Mouse (Mus musculus) neural tube, embryonic 11.5 days (tissue): ENCODE data around the gene Cntln. TPM values are rescaled to one million over a fixed set of nuclear protein-coding genes. Genes with fewer than 3 reads are reported as not detected.

Source experiments
- ATAC-seq: fragments of 200-750 bp; cut with Nextera tagmentation; 2 replicates; pipeline ENCODE4 v1.8.0; 2017; ENCODE audit warnings: moderate number of reproducible peaks, mild to moderate bottlenecking, moderate TSS enrichment, moderate library complexity; ENCODE audit not compliant: insufficient read depth, low FRiP score, low TSS enrichment
- DNase-seq: peaks from one replicate; pipeline ENCODE4 v3.0.0-alpha.2; 2015; ENCODE audit warnings: low spot score
- H3K27ac ChIP-seq: fragments of 300-500 bp; sonication (generic); 2 replicates; pipeline ENCODE4 v1.5.1; 2014; ENCODE audit warnings: low read depth, mild to moderate bottlenecking, low read length
- H3K27me3 ChIP-seq: fragments of 300-500 bp; sonication (generic); 2 replicates; pipeline ENCODE4 v1.6.1; 2014; ENCODE audit warnings: mild to moderate bottlenecking, low read length, mixed read lengths; ENCODE audit not compliant: control insufficient read depth, insufficient read depth
- H3K36me3 ChIP-seq: fragments of 300-500 bp; sonication (generic); 2 replicates; pipeline ENCODE4 v1.6.1; 2014; ENCODE audit warnings: mild to moderate bottlenecking, low read length, moderate library complexity, mixed read lengths; ENCODE audit not compliant: control insufficient read depth, insufficient read depth
- H3K4me1 ChIP-seq: fragments of 300-500 bp; sonication (generic); 2 replicates; pipeline ENCODE4 v1.6.1; 2014; ENCODE audit warnings: low read length, mixed read lengths; ENCODE audit not compliant: control insufficient read depth, insufficient read depth
- H3K4me2 ChIP-seq: fragments of 300-500 bp; sonication (generic); 2 replicates; pipeline ENCODE4 v1.6.1; 2014; ENCODE audit warnings: low read depth, mild to moderate bottlenecking, moderate library complexity
- H3K4me3 ChIP-seq: fragments of 300-500 bp; sonication (generic); 2 replicates; pipeline ENCODE4 v1.5.1; 2014; ENCODE audit warnings: low read depth, low read length
- H3K9ac ChIP-seq: fragments of 300-500 bp; sonication (generic); 2 replicates; pipeline ENCODE4 v1.6.1; 2014; ENCODE audit warnings: mild to moderate bottlenecking, low read length
- H3K9me3 ChIP-seq: fragments of 300-500 bp; sonication (generic); 2 replicates; pipeline ENCODE4 v1.6.1; 2016; ENCODE audit warnings: low read length; ENCODE audit not compliant: control insufficient read depth
- WGBS: fragments of 180-500 bp; shearing (Covaris S2); extraction: QIAGEN DNeasy Blood & Tissue Kit; methylation state at CpG from one replicate; pipeline ENCODE4 v1.1.7; 2014; 5-methylcytosine and 5-hydroxymethylcytosine counted together
- polyA plus RNA-seq: library from polyadenylated mRNA; unstranded; fragments of >200 nt; fragmentation: Nextera tagmentation; extraction: Ambion mirVana; gene quantifications from 2 replicates; pipeline ENCODE4 v1.2.1, GENCODE M21; 2014

Cntln gene
- polyA plus RNA-seq, 1 experiment from 2014 or later = 9.7 TPM

DNA sequence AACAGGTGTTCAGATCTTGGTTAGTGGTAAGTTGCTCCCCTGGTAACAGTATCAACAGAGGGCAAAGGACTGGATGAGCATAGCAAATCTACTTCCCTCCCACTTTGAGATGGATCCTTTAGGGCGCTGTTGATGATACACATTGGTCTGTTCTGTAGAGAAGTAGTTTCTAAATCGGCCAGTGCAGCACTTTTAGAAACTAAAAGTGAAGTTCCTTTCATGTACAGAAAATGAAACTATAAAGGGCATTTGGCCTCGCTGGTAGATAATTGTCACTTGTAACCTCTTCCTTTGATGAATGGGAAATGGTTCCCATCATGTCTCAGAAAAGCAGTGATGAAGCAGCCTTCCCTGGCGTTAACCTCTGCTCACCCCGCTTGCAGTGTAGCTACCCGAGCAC, 121.5 kb downstream of the Cntln start:
- WGBS = 74% methylated on average over 6 of the region's 6 CpGs
- H3K4me2 ChIP-seq = no peak overlapping the region
- H3K36me3 ChIP-seq = no peaks in the 10 kb centered on the region
- no peak for DNase-seq
- H3K27me3 ChIP-seq = no peaks in the 10 kb centered on the region
- H3K27ac ChIP-seq = no peak overlapping the region
- H3K4me1 ChIP-seq = no peaks in the 10 kb centered on the region
- no peak for ATAC-seq
- H3K4me3 ChIP-seq = no peak overlapping the region
- no peak overlapping the region for H3K9ac ChIP-seq
- no peaks in the 10 kb centered on the region for H3K9me3 ChIP-seq

DNA sequence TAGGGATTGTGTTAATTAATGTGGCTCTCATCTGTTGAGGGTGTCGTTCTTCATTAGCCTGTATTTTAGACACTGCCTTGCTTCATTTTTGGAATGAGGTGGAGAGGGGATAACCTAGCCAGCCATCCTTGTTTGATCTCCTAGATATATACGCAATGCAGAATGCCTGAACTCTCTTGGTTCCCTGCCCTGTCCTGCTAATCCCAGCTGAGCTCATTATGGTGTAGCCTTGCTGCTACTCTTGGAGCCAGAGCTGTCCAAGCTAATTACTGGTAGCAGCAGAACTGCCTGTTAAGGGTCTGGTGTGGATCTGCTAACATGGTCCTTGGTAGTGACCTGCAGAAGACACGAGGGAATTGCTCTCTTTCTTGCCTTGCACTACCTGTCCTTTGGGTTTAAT, 122.7 kb downstream of the Cntln start:
- WGBS = 85% methylated on average over 3 of the region's 3 CpGs
- Histone ChIP-seq H3K4me2 (no peak overlapping the region), H3K36me3 (no peaks in the 10 kb centered on the region), H3K9ac (no peak overlapping the region), H3K4me3 (no peak overlapping the region), H3K9me3 (no peaks in the 10 kb centered on the region), H3K4me1 (no peaks in the 10 kb centered on the region), H3K27me3 (no peaks in the 10 kb centered on the region), H3K27ac (no peak overlapping the region)
- no peak for ATAC-seq
- no peak for DNase-seq

DNA sequence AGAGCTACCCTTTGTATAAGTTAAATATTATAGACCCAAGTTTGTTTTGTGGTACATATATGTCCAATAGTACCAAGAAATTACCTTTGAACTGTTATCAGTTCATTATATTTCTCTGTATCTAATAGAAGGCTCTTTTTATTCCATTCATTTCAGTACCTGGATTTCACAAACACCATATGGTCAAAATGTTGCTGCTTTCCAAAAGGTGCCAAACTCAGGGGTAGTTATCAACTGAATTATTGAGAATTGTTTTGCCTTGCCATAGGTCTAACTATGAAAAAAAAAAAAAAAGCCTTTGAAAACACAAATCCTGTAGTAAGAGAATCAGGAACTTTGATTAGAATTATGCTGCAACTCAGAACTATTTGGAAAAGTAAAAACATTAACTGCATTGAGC, 126.7 kb downstream of the Cntln start:
- Histone ChIP-seq H3K36me3 (no peaks in the 10 kb centered on the region), H3K4me3 (no peak overlapping the region), H3K27ac (no peak overlapping the region), H3K9ac (no peak overlapping the region), H3K4me2 (no peak overlapping the region), H3K4me1 (no peaks in the 10 kb centered on the region), H3K27me3 (no peaks in the 10 kb centered on the region), H3K9me3 (no peaks in the 10 kb centered on the region)
- ATAC-seq (no peak), DNase-seq (no peak)

DNA sequence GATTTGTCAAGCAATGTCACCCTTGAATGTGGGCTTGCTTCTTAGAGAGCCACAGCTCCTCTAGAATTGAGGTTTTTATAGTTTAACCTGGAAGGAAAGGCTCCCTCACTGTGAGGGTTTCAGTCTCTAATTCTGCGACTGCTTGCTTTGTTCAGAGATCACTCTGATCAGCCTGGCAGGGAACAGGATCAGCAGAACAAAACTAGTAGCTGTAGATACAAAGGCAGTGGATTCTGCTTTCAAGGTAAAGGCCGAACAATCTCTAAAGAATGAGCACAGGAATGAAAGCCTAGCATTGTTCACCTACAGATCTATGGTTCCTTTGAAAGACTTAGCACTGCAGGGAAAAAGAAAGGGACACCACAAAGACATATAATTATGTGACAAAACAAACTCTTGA, 161.6 kb downstream of the Cntln start:
- H3K36me3 ChIP-seq = no peaks in the 10 kb centered on the region
- no peak for ATAC-seq
- H3K27me3 ChIP-seq = no peaks in the 10 kb centered on the region
- 24% methylated on average over 2 of the region's 2 CpGs for WGBS
- no peak overlapping the region for H3K9ac ChIP-seq
- H3K4me2 ChIP-seq = no peak overlapping the region
- no peaks in the 10 kb centered on the region for H3K4me1 ChIP-seq
- H3K4me3 ChIP-seq = no peak overlapping the region
- DNase-seq = no peak
- no peak overlapping the region for H3K27ac ChIP-seq
- H3K9me3 ChIP-seq = no peaks in the 10 kb centered on the region

DNA sequence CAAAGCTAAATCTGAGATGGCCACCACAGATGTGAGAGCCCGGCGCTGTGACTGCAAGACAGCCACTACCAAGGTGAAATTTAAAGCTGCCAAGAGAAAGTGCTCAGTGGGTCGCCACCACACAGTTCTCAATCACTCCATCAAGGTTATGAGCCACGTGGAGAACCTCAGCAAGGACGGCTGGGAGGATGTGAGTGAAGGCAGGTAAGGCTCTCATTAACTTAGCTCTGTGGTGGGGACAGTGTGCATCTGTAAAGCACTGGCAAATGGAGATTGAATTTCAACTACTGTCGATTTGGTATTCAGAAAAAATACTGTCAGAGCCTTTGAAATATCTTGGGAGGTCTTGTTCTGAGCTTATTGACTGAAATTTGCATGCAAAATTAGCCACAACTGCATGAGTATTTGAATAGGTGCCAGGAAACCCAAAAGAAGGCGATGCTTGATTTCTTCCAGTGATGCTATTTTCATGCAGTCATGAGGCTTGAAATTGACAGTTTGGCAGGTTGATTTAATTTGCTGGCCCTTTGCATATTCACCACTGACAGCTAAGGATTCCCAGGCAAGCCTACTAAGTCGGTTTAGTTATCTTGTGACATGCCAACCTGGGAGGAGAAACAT, 165.9 kb downstream of the Cntln start:
- Histone ChIP-seq H3K4me3 (no peak overlapping the region), H3K4me1 (no peaks in the 10 kb centered on the region), H3K9me3 (no peaks in the 10 kb centered on the region), H3K36me3 (no peaks in the 10 kb centered on the region), H3K9ac (no peak overlapping the region), H3K27me3 (no peaks in the 10 kb centered on the region), H3K27ac (no peak overlapping the region), H3K4me2 (no peak overlapping the region)
- WGBS = 83% methylated on average over 8 of the region's 8 CpGs
- no peak for ATAC-seq
- no peak for DNase-seq

DNA sequence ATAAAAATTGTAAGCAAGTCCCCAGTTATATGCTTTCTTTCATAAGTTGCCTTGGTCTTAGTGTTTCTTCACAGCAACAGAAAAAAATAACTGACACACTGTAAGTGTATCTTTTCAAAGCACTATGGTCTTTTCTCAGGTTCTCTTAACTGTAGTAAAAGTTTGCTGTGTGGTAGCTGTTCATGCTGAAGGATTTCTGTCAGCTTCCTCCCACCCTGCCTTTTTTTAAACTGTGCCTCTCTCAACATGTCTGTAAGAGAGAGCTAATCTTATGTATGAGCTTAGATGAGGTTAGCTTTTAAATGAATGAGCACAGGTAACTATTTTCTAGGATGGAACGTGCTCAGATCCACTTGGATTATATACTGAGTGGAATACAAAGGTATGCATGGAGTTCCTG, 170.5 kb downstream of the Cntln start:
- Histone ChIP-seq H3K27me3 (no peaks in the 10 kb centered on the region), H3K4me3 (no peak overlapping the region), H3K9me3 (no peaks in the 10 kb centered on the region), H3K4me1 (no peaks in the 10 kb centered on the region), H3K9ac (no peak overlapping the region), H3K27ac (no peak overlapping the region), H3K4me2 (no peak overlapping the region), H3K36me3 (no peaks in the 10 kb centered on the region)
- 88% methylated on average over 1 of the region's 1 CpGs for WGBS
- ATAC-seq = no peak
- no peak for DNase-seq

DNA sequence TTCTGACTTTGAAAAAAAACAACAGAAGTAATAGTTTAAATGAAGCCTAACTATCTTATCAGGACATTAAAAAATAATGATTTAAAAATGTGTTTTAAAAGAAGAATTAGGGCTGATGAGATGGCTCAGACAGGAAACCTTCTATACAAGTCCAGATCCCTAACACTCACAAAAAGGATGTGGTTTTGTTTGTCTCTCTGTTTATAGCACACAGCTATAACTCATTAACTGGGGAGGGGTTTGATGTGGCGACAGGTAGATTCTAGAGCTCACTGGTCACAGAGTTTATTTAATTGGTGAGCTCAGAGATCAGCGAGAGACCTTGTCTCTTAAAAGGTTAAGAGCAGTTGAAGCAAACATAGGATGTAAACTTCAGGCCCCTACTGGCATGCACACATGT, 175.5 kb downstream of the Cntln start:
- Histone ChIP-seq H3K4me3 (no peak overlapping the region), H3K27ac (no peak overlapping the region), H3K36me3 (no peaks in the 10 kb centered on the region), H3K9ac (no peak overlapping the region), H3K4me2 (no peak overlapping the region), H3K9me3 (no peaks in the 10 kb centered on the region), H3K4me1 (no peaks in the 10 kb centered on the region), H3K27me3 (no peaks in the 10 kb centered on the region)
- WGBS = 85% methylated on average over 2 of the region's 2 CpGs
- no peak for DNase-seq
- ATAC-seq = no peak

DNA sequence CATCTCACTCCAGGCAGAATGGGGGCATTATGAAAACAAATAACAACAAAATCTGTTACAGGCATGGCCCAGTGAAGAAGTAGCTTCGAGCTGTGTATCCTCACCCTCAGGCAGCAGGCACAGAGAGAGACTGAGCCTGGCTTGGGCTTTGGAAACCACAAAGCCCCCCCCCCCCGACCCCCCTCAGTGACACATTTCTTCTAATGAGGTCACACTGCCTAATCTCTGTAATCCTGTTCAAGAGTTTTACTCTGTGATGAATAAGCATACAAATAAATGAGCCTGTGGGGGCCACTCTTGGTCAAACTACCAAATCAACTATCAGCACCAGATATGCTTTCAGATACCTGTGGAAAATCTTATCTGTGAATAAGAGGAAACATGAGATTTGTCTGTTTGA, 177.6 kb downstream of the Cntln start:
- no peaks in the 10 kb centered on the region for H3K9me3 ChIP-seq
- H3K4me2 ChIP-seq = no peak overlapping the region
- H3K27me3 ChIP-seq = no peaks in the 10 kb centered on the region
- WGBS = 66% methylated on average over 2 of the region's 2 CpGs
- no peak overlapping the region for H3K9ac ChIP-seq
- no peak overlapping the region for H3K4me3 ChIP-seq
- no peak overlapping the region for H3K27ac ChIP-seq
- H3K36me3 ChIP-seq = no peaks in the 10 kb centered on the region
- DNase-seq (no peak), ATAC-seq (no peak)
- H3K4me1 ChIP-seq = no peaks in the 10 kb centered on the region

DNA sequence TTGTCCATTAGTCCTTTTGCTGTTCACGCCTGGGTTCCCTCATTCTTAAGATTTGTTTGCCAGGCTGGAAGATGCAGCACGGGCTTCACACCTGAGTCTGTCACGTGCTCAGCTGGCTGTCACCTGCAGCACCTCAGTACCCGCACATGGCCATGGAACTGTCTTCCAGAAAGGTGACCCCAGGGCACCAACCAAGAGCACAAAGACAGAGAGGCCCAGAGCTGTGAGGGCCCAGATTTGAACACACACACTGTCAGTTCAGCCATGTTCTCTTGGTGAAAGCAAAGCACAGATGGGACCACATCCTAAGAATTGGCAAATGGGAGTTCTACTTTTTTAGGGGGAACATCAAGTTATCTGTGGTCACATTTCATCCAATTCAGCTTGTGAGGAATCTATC, 211.9 kb downstream of the Cntln start:
- Histone ChIP-seq H3K27me3 (no peaks in the 10 kb centered on the region), H3K9ac (no peak overlapping the region), H3K36me3 (no peaks in the 10 kb centered on the region), H3K4me3 (no peak overlapping the region), H3K4me2 (no peak overlapping the region), H3K4me1 (no peaks in the 10 kb centered on the region), H3K9me3 (no peaks in the 10 kb centered on the region), H3K27ac (no peak overlapping the region)
- 79% methylated on average over 4 of the region's 4 CpGs for WGBS
- DNase-seq (no peak), ATAC-seq (no peak)
